Mouse (Mus musculus): ENCODE data around the gene Tbc1d21. TPM values are rescaled to one million over a fixed set of nuclear protein-coding genes. Genes with fewer than 3 reads are reported as not detected.

Gene Tbc1d21
- polyA plus RNA-seq, 1 experiment, result not detected

GRCm38 (mm10) chr9:58354701-58355100, 15.6 kb downstream of the Tbc1d21 start:
- TF ChIP-seq POLR2A (IDR thresholded peaks at IDR 0.05; ENCODE audit: insufficient read depth, low read depth, low read length), result no peak
- no peak for TF ChIP-seq CTCF (IDR thresholded peaks at IDR 0.05; ENCODE audit: insufficient read depth, low read depth, low read length)
- H3K27ac ChIP-seq (ENCODE audit: insufficient read depth, low read depth, low read length), result no peak overlapping the region
- 75% methylated on average over 6 of the region's 6 CpGs for WGBS
- H3K4me1 ChIP-seq (ENCODE audit: control insufficient read depth, insufficient read depth, low read length), result no peaks in the 10 kb centered on the region
- H3K4me3 ChIP-seq (ENCODE audit: insufficient read depth, low read depth, low read length), result no peak overlapping the region

- Histone ChIP-seq H3K27ac (ENCODE audit: insufficient read depth, low read depth, low read length) (no peak overlapping the region), H3K4me1 (ENCODE audit: control insufficient read depth, insufficient read depth, low read length) (no peaks in the 10 kb centered on the region), H3K4me3 (ENCODE audit: insufficient read depth, low read depth, low read length) (no peak overlapping the region)
- 90% methylated on average over 6 of the region's 6 CpGs for WGBS
- TF ChIP-seq POLR2A (IDR thresholded peaks at IDR 0.05; ENCODE audit: insufficient read depth, low read depth, low read length) (no peak), CTCF (IDR thresholded peaks at IDR 0.05; ENCODE audit: insufficient read depth, low read depth, low read length) (no peak)
Observed at GRCm38 (mm10) chr9:58353224-58353623, 17.0 kb downstream of the Tbc1d21 start.

- TF ChIP-seq CTCF (IDR thresholded peaks at IDR 0.05; ENCODE audit: insufficient read depth, low read depth, low read length) (no peak), POLR2A (IDR thresholded peaks at IDR 0.05; ENCODE audit: insufficient read depth, low read depth, low read length) (no peak)
- 87% methylated on average over 6 of the region's 6 CpGs for WGBS
Observed at GRCm38 (mm10) chr9:58347795-58348194, 22.5 kb downstream of the Tbc1d21 start.

GRCm38 (mm10) chr9:58346498-58346897, 23.8 kb downstream of the Tbc1d21 start:
- Histone ChIP-seq H3K27ac (ENCODE audit: insufficient read depth, low read depth, low read length) (no peak overlapping the region), H3K4me1 (ENCODE audit: control insufficient read depth, insufficient read depth, low read length) (peaks cover 6% of the 10 kb centered on the region), H3K4me3 (ENCODE audit: insufficient read depth, low read depth, low read length) (no peak overlapping the region)
- 61% methylated on average over 10 of the region's 10 CpGs for WGBS
- TF ChIP-seq POLR2A (IDR thresholded peaks at IDR 0.05; ENCODE audit: insufficient read depth, low read depth, low read length), result no peak
- no peak for TF ChIP-seq CTCF (IDR thresholded peaks at IDR 0.05; ENCODE audit: insufficient read depth, low read depth, low read length)

More at GRCm38 (mm10) chr9:58347795-58348194, 22.5 kb downstream of the Tbc1d21 start:
- no peak overlapping the region for H3K27ac ChIP-seq (ENCODE audit: insufficient read depth, low read depth, low read length)
- H3K4me3 ChIP-seq (ENCODE audit: insufficient read depth, low read depth, low read length), result no peak overlapping the region
- H3K4me1 ChIP-seq (ENCODE audit: control insufficient read depth, insufficient read depth, low read length), result peaks cover 6% of the 10 kb centered on the region

GRCm38 (mm10) chr9:58345963-58346362, 24.3 kb downstream of the Tbc1d21 start:
- no peak overlapping the region for H3K4me3 ChIP-seq (ENCODE audit: insufficient read depth, low read depth, low read length)

GRCm38 (mm10) chr9:58341795-58342194, 28.5 kb downstream of the Tbc1d21 start:
- H3K4me1 ChIP-seq (ENCODE audit: control insufficient read depth, insufficient read depth, low read length), result peaks cover 6% of the 10 kb centered on the region
- H3K4me3 ChIP-seq (ENCODE audit: insufficient read depth, low read depth, low read length), result no peak overlapping the region
- TF ChIP-seq POLR2A (IDR thresholded peaks at IDR 0.05; ENCODE audit: insufficient read depth, low read depth, low read length), result no peak
- no peak for TF ChIP-seq CTCF (IDR thresholded peaks at IDR 0.05; ENCODE audit: insufficient read depth, low read depth, low read length)
- 90% methylated on average over 1 of the region's 1 CpGs for WGBS
- no peak overlapping the region for H3K27ac ChIP-seq (ENCODE audit: insufficient read depth, low read depth, low read length)

More at GRCm38 (mm10) chr9:58345963-58346362, 24.3 kb downstream of the Tbc1d21 start:
- TF ChIP-seq CTCF (IDR thresholded peaks at IDR 0.05; ENCODE audit: insufficient read depth, low read depth, low read length) (no peak), POLR2A (IDR thresholded peaks at IDR 0.05; ENCODE audit: insufficient read depth, low read depth, low read length) (no peak)
- H3K4me1 ChIP-seq (ENCODE audit: control insufficient read depth, insufficient read depth, low read length), result peaks cover 6% of the 10 kb centered on the region
- no peak overlapping the region for H3K27ac ChIP-seq (ENCODE audit: insufficient read depth, low read depth, low read length)
- WGBS, result 79% methylated on average over 7 of the region's 7 CpGs

GRCm38 (mm10) chr9:58336650-58337281, 33.5 kb downstream of the Tbc1d21 start:
- no peak for TF ChIP-seq POLR2A (IDR thresholded peaks at IDR 0.05; ENCODE audit: insufficient read depth, low read depth, low read length)
- TF ChIP-seq CTCF (IDR thresholded peaks at IDR 0.05; ENCODE audit: insufficient read depth, low read depth, low read length), result no peak
- WGBS, result 79% methylated on average over 8 of the region's 8 CpGs
- Histone ChIP-seq H3K27ac (ENCODE audit: insufficient read depth, low read depth, low read length) (no peak overlapping the region), H3K4me1 (ENCODE audit: control insufficient read depth, insufficient read depth, low read length) (no peaks in the 10 kb centered on the region), H3K4me3 (ENCODE audit: insufficient read depth, low read depth, low read length) (no peak overlapping the region)

GRCm38 (mm10) chr9:58331276-58331675, 39.0 kb downstream of the Tbc1d21 start:
- 37% methylated on average over 3 of the region's 3 CpGs for WGBS
- no peak for TF ChIP-seq CTCF (IDR thresholded peaks at IDR 0.05; ENCODE audit: insufficient read depth, low read depth, low read length)
- no peak for TF ChIP-seq POLR2A (IDR thresholded peaks at IDR 0.05; ENCODE audit: insufficient read depth, low read depth, low read length)
- Histone ChIP-seq H3K4me1 (ENCODE audit: control insufficient read depth, insufficient read depth, low read length) (peaks cover 11% of the 10 kb centered on the region), H3K27ac (ENCODE audit: insufficient read depth, low read depth, low read length) (no peak overlapping the region), H3K4me3 (ENCODE audit: insufficient read depth, low read depth, low read length) (no peak overlapping the region)

- Histone ChIP-seq H3K27ac (ENCODE audit: insufficient read depth, low read depth, low read length) (no peak overlapping the region), H3K4me3 (ENCODE audit: insufficient read depth, low read depth, low read length) (no peak overlapping the region), H3K4me1 (ENCODE audit: control insufficient read depth, insufficient read depth, low read length) (peaks cover 12% of the 10 kb centered on the region)
- TF ChIP-seq CTCF (IDR thresholded peaks at IDR 0.05; ENCODE audit: insufficient read depth, low read depth, low read length) (peak; percentile 95), POLR2A (IDR thresholded peaks at IDR 0.05; ENCODE audit: insufficient read depth, low read depth, low read length) (no peak)
- WGBS, result 6% methylated on average over 5 of the region's 5 CpGs
Observed at GRCm38 (mm10) chr9:58330293-58330692, 40.0 kb downstream of the Tbc1d21 start.
